Mouse (Mus musculus): ENCODE measurements around the gene Gm20795.
"Not testable (repeated sequence)": the region's sequence is repeated elsewhere in the genome, so short reads cannot be mapped to it uniquely, and the experiment has no call there.

The Gm20795 gene

GRCm38 (mm10) chrY:40804614-40805013 lies at the start of gene Gm20795:
Gene Gm20795 (plus strand): TSS chrY:40804914.
- not testable (repeated sequence) for H3K27me3 ChIP-seq (ENCODE audit: control insufficient read depth, insufficient read depth, low read length, poor library complexity, severe bottlenecking); DNase-seq (ENCODE audit: low read depth, low spot score); H3K36me3 ChIP-seq (ENCODE audit: control insufficient read depth, insufficient read depth, low read length, poor library complexity, severe bottlenecking)

GRCm38 (mm10) chrY:40775665-40776064 lies 29.0 kb upstream of the Gm20795 start, which contains the start of gene Gm21797:
Gene Gm21797 (minus strand): TSS chrY:40775765.
- H3K36me3 ChIP-seq (ENCODE audit: control insufficient read depth, insufficient read depth, low read length, poor library complexity, severe bottlenecking); DNase-seq (ENCODE audit: low read depth, low spot score); H3K27me3 ChIP-seq (ENCODE audit: control insufficient read depth, insufficient read depth, low read length, poor library complexity, severe bottlenecking): not testable (repeated sequence)

All from splenic B cell, adult 2 months (primary cell).